Mouse (Mus musculus): ENCODE measurements around the gene Sh2d3c. TPM values are rescaled to one million over a fixed set of nuclear protein-coding genes. Genes with fewer than 3 reads are reported as not detected.

Gene Sh2d3c
- total RNA-seq, 2 experiments from 2014 or later = 3.3 to 10.5 TPM

DNA sequence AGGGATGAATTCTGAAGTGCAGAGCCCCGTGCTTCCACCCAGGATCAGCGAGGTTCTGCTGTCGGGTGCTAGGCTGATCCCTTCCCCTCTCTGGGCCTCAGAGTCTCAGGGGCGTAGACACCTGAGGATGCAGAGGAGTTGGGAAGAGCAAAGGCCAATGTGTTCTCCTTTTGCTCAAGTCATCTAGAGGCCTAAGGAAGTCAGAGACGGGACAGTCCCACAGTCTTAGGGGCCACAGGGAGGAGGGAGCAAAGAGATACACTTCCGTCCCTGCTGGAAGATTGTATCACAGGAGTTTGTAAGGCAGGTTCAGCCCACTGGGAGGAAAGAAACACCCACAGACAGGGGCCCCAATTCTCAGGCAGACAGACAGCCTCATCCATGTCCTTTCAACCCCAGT lies 1.2 kb downstream of the Sh2d3c start:
- ATAC-seq (replicated peaks; ENCODE audit: low FRiP score, poor library complexity, severe bottlenecking) = no peak

- no peak for ATAC-seq (replicated peaks; ENCODE audit: low FRiP score, poor library complexity, severe bottlenecking)
These were observed 1.7 kb downstream of the Sh2d3c start for GRCm38 (mm10) chr2:32722581-32722980.

DNA sequence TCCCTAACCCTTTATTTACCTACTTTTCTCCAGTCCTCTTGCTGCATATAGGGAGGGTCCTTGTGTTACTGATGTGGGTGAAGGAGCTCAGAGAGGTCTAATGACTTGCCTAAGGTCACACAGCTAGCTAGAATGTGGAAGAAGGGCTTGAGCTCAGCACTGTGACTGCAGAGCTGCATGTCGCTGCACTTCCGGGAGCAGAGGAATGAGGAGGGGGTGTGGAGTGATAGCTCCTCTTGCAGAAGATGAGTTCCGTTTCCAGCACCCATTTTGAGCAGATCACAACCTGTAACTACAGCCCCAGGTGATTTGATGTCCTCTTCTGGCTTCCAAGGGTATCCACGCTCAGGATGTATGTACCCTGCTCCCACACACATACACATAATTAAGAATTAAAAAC lies 3.3 kb downstream of the Sh2d3c start:
- ATAC-seq (replicated peaks; ENCODE audit: low FRiP score, poor library complexity, severe bottlenecking) = no peak

- ATAC-seq (replicated peaks; ENCODE audit: low FRiP score, poor library complexity, severe bottlenecking) = no peak
These were observed 4.3 kb downstream of the Sh2d3c start for GRCm38 (mm10) chr2:32724832-32725790.

DNA sequence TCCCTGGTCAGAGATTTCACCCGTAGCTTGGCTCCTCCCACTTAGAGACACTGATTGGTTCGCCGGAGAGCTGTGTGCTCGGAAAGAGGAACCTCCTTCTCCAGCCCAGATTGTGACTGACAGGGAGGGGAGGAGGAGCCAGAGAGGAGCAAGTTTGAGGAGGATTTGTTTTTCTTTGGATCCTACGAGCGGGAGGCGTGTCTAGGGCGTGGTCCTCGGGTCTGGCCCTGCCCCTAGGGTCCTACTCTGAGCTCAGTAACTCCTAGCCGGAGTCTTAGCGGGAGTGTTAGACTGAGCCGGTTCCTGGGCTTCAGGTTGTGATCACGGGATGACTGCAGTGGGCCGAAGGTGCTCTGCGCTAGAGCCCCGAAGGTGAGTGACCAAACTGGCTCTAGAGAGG lies 6.6 kb downstream of the Sh2d3c start:
- ATAC-seq (replicated peaks; ENCODE audit: low FRiP score, poor library complexity, severe bottlenecking) = 0 out of 2 replicates have a peak, but pooled peaks have one; percentile 37

DNA sequence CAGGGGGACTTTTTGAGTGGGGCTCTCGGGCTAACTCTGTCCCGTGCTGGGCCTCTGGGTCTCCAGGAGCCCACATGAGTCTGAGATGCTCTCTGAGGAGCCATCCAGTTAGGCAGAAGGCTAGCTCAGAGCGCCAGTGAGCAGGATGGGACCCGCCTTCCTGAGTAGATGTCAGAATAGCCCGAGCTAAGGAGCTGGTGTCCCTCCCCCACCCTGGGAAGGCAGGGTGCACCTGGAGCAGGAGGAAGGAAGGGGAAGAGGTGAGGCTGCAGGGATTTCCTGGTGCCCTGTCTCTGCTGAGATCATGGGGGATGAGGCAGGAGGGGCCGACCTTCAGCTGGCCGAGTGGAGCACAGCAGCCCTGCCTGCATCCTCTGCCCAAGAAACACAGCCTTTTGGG lies 7.6 kb downstream of the Sh2d3c start:
- ATAC-seq (replicated peaks; ENCODE audit: low FRiP score, poor library complexity, severe bottlenecking) = no peak

- ATAC-seq (replicated peaks; ENCODE audit: low FRiP score, poor library complexity, severe bottlenecking) = no peak
These were observed 8.7 kb downstream of the Sh2d3c start for GRCm38 (mm10) chr2:32729547-32729946.

GRCm38 (mm10) chr2:32730854-32731253 lies 10.0 kb downstream of the Sh2d3c start:
- ATAC-seq (replicated peaks; ENCODE audit: low FRiP score, poor library complexity, severe bottlenecking) = no peak

- no peak for ATAC-seq (replicated peaks; ENCODE audit: low FRiP score, poor library complexity, severe bottlenecking)
These were observed 11.1 kb downstream of the Sh2d3c start for GRCm38 (mm10) chr2:32731911-32732310.

- no peak for ATAC-seq (replicated peaks; ENCODE audit: low FRiP score, poor library complexity, severe bottlenecking)
These were observed 11.8 kb downstream of the Sh2d3c start for GRCm38 (mm10) chr2:32732695-32733094.

DNA sequence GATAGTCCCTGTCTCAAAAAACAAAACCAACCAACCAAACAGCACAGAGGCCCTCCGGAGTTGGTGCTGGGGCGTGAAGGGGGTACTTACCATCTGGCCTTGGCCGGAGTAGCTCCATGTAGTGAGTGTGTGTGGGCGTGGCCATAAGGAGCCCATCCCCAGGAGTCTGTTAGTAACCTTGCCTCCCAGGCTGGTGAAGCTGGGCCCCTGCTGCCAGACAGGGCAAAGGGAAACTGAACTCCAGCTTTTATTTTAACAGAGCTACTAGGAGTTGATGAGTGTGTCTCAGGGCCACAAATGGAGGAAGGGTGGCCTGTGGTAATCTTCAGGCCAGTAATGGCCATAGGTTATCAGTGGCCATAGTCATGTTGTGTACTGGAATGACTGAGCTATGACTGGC lies 13.6 kb downstream of the Sh2d3c start:
- ATAC-seq (replicated peaks; ENCODE audit: low FRiP score, poor library complexity, severe bottlenecking) = no peak

- ATAC-seq (replicated peaks; ENCODE audit: low FRiP score, poor library complexity, severe bottlenecking) = no peak
These were observed 14.1 kb downstream of the Sh2d3c start for GRCm38 (mm10) chr2:32734933-32735332.

DNA sequence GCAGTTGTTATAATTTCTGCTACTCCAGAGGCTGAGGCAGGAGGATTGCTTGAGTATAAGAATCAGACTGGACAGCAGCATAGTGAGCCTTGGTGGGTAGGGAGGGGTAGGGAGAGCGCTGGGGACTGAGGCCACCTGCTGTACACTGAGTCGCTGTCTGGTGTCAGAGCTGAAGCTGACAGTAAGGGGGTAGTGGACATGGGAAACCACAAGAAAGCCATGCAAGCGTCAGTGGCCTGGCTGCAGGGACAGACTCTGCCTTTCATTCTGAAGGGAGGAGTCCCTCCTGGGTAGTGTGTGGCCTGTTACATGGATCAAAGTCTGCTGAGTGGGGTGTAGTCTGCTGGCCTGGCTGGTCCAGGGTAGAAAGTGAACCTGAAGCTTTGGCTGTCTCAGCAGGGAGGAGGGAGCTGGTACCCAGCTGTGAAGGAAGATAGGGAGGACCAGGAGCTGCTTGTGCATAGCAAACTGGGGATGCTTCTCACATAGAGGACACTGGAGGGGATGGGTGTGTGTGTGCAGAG lies 15.5 kb downstream of the Sh2d3c start:
- ATAC-seq (replicated peaks; ENCODE audit: low FRiP score, poor library complexity, severe bottlenecking) = no peak

GRCm38 (mm10) chr2:32737008-32737407 lies 16.2 kb downstream of the Sh2d3c start:
- no peak for ATAC-seq (replicated peaks; ENCODE audit: low FRiP score, poor library complexity, severe bottlenecking)

DNA sequence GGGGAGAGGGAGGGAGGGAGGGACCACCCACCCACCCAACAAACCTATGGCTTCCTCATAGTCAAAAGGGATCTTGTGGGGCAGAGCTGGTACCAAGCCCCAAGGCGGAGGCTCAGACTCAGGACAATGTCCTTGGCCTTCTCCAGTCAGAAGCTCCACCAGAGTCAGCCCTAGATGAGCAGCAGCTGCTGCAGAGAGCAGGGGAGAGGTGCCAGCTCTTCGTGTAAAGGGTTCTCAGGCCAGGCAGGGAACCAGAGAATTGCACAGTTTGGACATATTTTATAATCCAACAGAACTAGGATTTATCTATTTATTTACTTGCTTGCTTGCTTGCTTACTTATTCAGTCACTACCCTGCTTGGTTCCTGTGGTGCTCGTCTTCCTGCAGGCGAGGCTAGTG lies 18.5 kb downstream of the Sh2d3c start:
- no peak for ATAC-seq (replicated peaks; ENCODE audit: low FRiP score, poor library complexity, severe bottlenecking)

GRCm38 (mm10) chr2:32740916-32741272 lies 20.0 kb downstream of the Sh2d3c start, which contains the start of gene 6330409D20Rik:
TSS of gene 6330409D20Rik (minus strand) at chr2:32741016.
- ATAC-seq (replicated peaks; ENCODE audit: low FRiP score, poor library complexity, severe bottlenecking) = no peak

DNA sequence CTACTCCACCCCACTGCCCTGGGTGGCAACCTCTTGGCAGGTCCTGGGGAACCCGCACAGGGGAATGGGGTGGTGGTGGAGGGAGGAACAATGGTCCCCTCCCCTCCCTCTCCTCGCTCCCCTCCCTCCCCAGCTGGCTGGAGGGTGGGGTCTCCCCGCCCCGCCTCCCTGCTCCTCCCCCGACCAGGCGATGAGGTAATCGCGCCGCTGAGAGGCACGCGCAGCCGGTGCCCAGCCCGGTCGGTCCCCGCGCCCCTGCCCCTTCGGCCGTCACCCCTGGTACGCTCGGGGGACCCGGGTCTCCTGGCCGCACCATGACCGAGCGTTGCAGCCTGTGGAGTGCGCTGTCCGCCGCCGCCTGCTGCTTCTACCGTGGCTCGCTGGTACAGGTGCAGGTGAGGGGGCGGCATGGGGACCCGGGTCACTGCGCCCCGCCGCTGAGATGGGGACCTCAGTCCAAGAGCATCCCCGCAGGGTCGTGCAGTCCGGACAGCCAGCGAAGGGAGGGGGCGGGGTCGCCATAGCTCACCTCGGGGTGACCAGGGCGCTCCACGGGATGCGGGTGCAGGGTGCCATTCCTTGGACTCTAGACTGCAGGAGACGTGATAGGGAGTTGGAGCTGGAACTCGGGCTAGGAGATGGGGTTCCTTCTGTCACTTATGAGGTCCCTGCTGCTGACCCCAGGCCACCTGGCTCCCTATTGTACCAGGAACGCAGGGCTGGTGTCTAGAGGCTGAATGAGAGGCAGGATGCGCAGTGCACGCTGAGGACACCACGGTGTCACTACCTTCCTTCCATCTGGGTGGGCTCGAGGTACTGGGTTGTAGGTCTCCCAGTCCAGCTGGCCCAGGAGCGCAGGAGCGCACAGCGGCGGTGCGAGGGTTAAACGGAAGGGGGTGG lies 20.7 kb downstream of the Sh2d3c start:
- no peak for ATAC-seq (replicated peaks; ENCODE audit: low FRiP score, poor library complexity, severe bottlenecking)

GRCm38 (mm10) chr2:32742173-32742531 lies 21.3 kb downstream of the Sh2d3c start:
- ATAC-seq (replicated peaks; ENCODE audit: low FRiP score, poor library complexity, severe bottlenecking) = no peak

- ATAC-seq (replicated peaks; ENCODE audit: low FRiP score, poor library complexity, severe bottlenecking) = no peak
These were observed 23.6 kb downstream of the Sh2d3c start for GRCm38 (mm10) chr2:32744272-32744982.

GRCm38 (mm10) chr2:32749082-32749481 lies 28.2 kb downstream of the Sh2d3c start:
- ATAC-seq (replicated peaks; ENCODE audit: low FRiP score, poor library complexity, severe bottlenecking) = no peak

Measured in erythroid progenitor cell, adult 5-6 weeks (primary cell).